ENCODE assay signal across 17 mouse cellular contexts in genomic region chr4:119191273-119191672, GRCm38 (mm10). TPM values are rescaled to one million over a fixed set of nuclear protein-coding genes. Genes with fewer than 3 reads are reported as not detected.
"Had no signal": no experiment of that assay in that cellular context is flagged by ENCODE, and none has a peak within 500 bp of the region (broad histone marks: within the 10 kb centered on the region; RNA-seq: fewer than 3 reads in every experiment).

No protein-coding gene starts in this region.

- DNase-seq: kidney, adult 9 months; kidney, postnatal 36 days; left cerebral cortex, postnatal 4 days; lung, adult 18-20 months; right cerebral cortex, adult 18-20 months; right cerebral cortex, postnatal 25 days; thymus, postnatal 4 days had no signal

- ATAC-seq: midbrain, embryonic 13.5 days had no signal

- H3K36me3 ChIP-seq: limb, embryonic 13.5 days; midbrain, embryonic 13.5 days; neural tube, embryonic 15.5 days had no signal

- H3K27me3 ChIP-seq: limb, embryonic 13.5 days; midbrain, embryonic 13.5 days; neural tube, embryonic 15.5 days had no signal

- H3K4me3 ChIP-seq: layer of hippocampus, adult 2 months; limb, embryonic 13.5 days; midbrain, embryonic 13.5 days; myocyte; neural tube, embryonic 15.5 days had no signal

- H3K4me2 ChIP-seq: limb, embryonic 13.5 days; midbrain, embryonic 13.5 days; neural tube, embryonic 15.5 days had no signal

- H3K9ac ChIP-seq: limb, embryonic 13.5 days; midbrain, embryonic 13.5 days; neural tube, embryonic 15.5 days had no signal

- H3K9me3 ChIP-seq: limb, embryonic 13.5 days; midbrain, embryonic 13.5 days; neural tube, embryonic 15.5 days had no signal

- H3K27ac ChIP-seq: kidney, postnatal 0 days; layer of hippocampus, adult 2 months; limb, embryonic 13.5 days; midbrain, embryonic 13.5 days; neural tube, embryonic 15.5 days; stomach, postnatal 0 days had no signal

RNA-seq across cellular contexts. Expression of gene Tmem269, which starts 26.7 kb away (rescaled TPM):
- total RNA-seq: megakaryocyte progenitor cell, adult 5-6 weeks had no signal
- polyA plus RNA-seq: lung, embryonic 16.5 days; neural tube, embryonic 11.5 days had no signal
